Mouse (Mus musculus) liver, postnatal 0 days (tissue): ENCODE data around the gene Tnfrsf21.

ENCODE experiments used
- CTCF ChIP-seq: sonication (generic); IDR thresholded peaks from 2 replicates; pipeline ENCODE4 v1.5.1; 2016; ENCODE audit warnings: antibody characterized with exemption, low read depth
- EP300 ChIP-seq: IDR thresholded peaks from 2 replicates; pipeline ENCODE4 v1.6.1; 2016; ENCODE audit warnings: antibody characterized with exemption, low read depth, mild to moderate bottlenecking

GRCm38 (mm10) chr17:43089496-43089895 is 73.1 kb downstream of the Tnfrsf21 start:
- TF ChIP-seq CTCF (no peak), EP300 (no peak)
